Mouse (Mus musculus): ENCODE measurements around the gene Bag5. TPM values are rescaled to one million over a fixed set of nuclear protein-coding genes. Genes with fewer than 3 reads are reported as not detected.

Gene Bag5
- 33.8 and 34.6 TPM in 2 replicates for polyA plus RNA-seq (2015; fragmentation: Nextera tagmentation; extraction: Ambion mirVana)

GRCm38 (mm10) chr12:111713004-111713651, at the start of gene Bag5, which contains the start of gene Apopt1:
Gene Bag5 (minus strand): TSS chr12:111713257.
Gene Apopt1 (plus strand): TSS chr12:111713261.

GRCm38 (mm10) chr12:111758381-111759175, 45.5 kb upstream of the Bag5 start, which contains the start of gene Klc1:
Gene Klc1 (plus strand): TSS chr12:111758849.

GRCm38 (mm10) chr12:111677882-111678669, 35.0 kb downstream of the Bag5 start, which contains the start of gene Trmt61a:
Gene Trmt61a (plus strand): TSS chr12:111678105.

GRCm38 (mm10) chr12:111672176-111672575, 40.9 kb downstream of the Bag5 start, which contains the start of gene Ckb:
Gene Ckb (minus strand): TSS chr12:111672338.

Other genes starting within 250 kb of the Bag5 start
- gene Gm266, start 227.4 kb downstream of the Bag5 start, polyA plus RNA-seq (2015; fragmentation: Nextera tagmentation; extraction: Ambion mirVana): 7.4 and 10.3 TPM in 2 replicates
- 326 and 331 TPM in 2 replicates for gene Eif5, start 175.2 kb downstream of the Bag5 start, polyA plus RNA-seq (2015; fragmentation: Nextera tagmentation; extraction: Ambion mirVana)
- gene Mark3, start 138.7 kb downstream of the Bag5 start, polyA plus RNA-seq (2015; fragmentation: Nextera tagmentation; extraction: Ambion mirVana): 16.9 and 20.4 TPM in 2 replicates
- gene Ckb, start 40.9 kb downstream of the Bag5 start, polyA plus RNA-seq (2015; fragmentation: Nextera tagmentation; extraction: Ambion mirVana): 59.5 and 79.0 TPM in 2 replicates
- gene Trmt61a, start 35.2 kb downstream of the Bag5 start, polyA plus RNA-seq (2015; fragmentation: Nextera tagmentation; extraction: Ambion mirVana): 4.3 and 4.4 TPM in 2 replicates
- gene Apopt1, start within 50 bp of the Bag5 start, polyA plus RNA-seq (2015; fragmentation: Nextera tagmentation; extraction: Ambion mirVana): 50.6 and 57.2 TPM in 2 replicates
- 63.9 and 69.2 TPM in 2 replicates for gene Klc1, start 45.6 kb upstream of the Bag5 start, polyA plus RNA-seq (2015; fragmentation: Nextera tagmentation; extraction: Ambion mirVana)
- gene Xrcc3, start 100.6 kb upstream of the Bag5 start, polyA plus RNA-seq (2015; fragmentation: Nextera tagmentation; extraction: Ambion mirVana): 2.4 and 3.7 TPM in 2 replicates
- gene Zfyve21, start 100.9 kb upstream of the Bag5 start, polyA plus RNA-seq (2015; fragmentation: Nextera tagmentation; extraction: Ambion mirVana): 65.0 and 81.3 TPM in 2 replicates
- 4.9 and 6.2 TPM in 2 replicates for gene Ppp1r13b, start 194.9 kb upstream of the Bag5 start, polyA plus RNA-seq (2015; fragmentation: Nextera tagmentation; extraction: Ambion mirVana)